Comparison of ENCODE assay signal across 9 mouse cellular contexts in the genomic region with DNA sequence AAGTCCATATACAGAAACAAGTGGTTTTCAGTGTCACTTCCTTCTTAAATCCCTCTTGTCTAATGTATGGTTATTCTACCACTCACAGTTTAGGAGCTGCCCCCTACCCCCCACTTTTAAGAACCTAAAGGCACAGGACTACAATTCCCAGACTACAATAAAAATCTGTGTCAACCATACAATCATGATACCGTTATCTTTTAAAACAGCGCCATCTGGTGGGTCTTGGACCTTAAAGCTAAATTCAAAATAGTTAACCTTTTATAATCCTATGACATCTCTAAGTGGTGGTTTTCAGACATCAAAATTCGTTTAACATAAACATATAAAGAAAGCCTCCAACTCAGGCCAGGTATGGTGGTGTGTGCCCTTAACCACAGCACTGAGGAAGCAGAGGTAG. TPM values are rescaled to one million over a fixed set of nuclear protein-coding genes. Genes with fewer than 3 reads are reported as not detected.
A peak's percentile ranks its signal among the peaks of the same experiment; 100 is the strongest.
DNase-seq lines count a peak whose midpoint lies in the region; ATAC-seq and TF ChIP-seq lines count a peak whose summit lies in the region.
"Had no signal": no experiment of that assay in that cellular context is flagged by ENCODE, and none has a peak within 500 bp of the region (broad histone marks: within the 10 kb centered on the region; RNA-seq: fewer than 3 reads in every experiment).

No protein-coding gene starts in this region.

- peak; percentile 77 for TF ChIP-seq RAD21 in MEL (IDR thresholded peaks at IDR 0.05; ENCODE audit: low read depth, low read length)

- H3K27ac ChIP-seq in kidney, adult 2 months (ENCODE audit: insufficient read depth, low read depth, low read length), result no peak overlapping the region
- H3K27ac ChIP-seq in kidney, embryonic 15.5 days, result no peak overlapping the region
- H3K27ac ChIP-seq in MEL (ENCODE audit: control insufficient read depth, low read depth, low read length), result no peak overlapping the region
- no peak overlapping the region for H3K27ac ChIP-seq in gastrocnemius, adult 2 months
- H3K27ac ChIP-seq: neural tube, embryonic 13.5 days had no signal

- no peak overlapping the region for H3K9ac ChIP-seq in kidney, embryonic 15.5 days
- H3K9ac ChIP-seq in MEL (ENCODE audit: control insufficient read depth, low read depth, low read length, poor library complexity, severe bottlenecking), result no peak overlapping the region
- H3K9ac ChIP-seq: neural tube, embryonic 13.5 days had no signal

- WGBS in kidney, adult 2 months, result 3% methylated on average over 3 of the region's 3 CpGs
- WGBS in kidney, embryonic 15.5 days, result 12% methylated on average over 3 of the region's 3 CpGs

- TF ChIP-seq EP300 in MEL (IDR thresholded peaks at IDR 0.05; ENCODE audit: low read depth in 1 of 2, low read length in 2 of 2), result no peak

- TF ChIP-seq CTCF in kidney, adult 2 months (conservative IDR thresholded peaks at IDR 0.05; ENCODE audit: insufficient read depth, insufficient read length, low read depth, low read length), result peak; percentile 23
- peak; percentile 42 to 89 (median 60); a peak in 5 of 6 replicates for TF ChIP-seq CTCF in MEL (IDR thresholded peaks at IDR 0.05 in 2 of 3, conservative IDR thresholded peaks at IDR 0.05 in 1 of 3; ENCODE audit: control insufficient read depth in 1 of 3, insufficient read depth in 1 of 3, low read depth in 2 of 3, low read length in 3 of 3, poor library complexity in 1 of 3, severe bottlenecking in 1 of 3)
- TF ChIP-seq CTCF in brain, embryonic 14.5 days (IDR thresholded peaks at IDR 0.05; ENCODE audit: borderline replicate concordance, extremely low read depth, insufficient read depth, insufficient read length), result 0 out of 2 replicates have a peak, but pooled peaks have one; percentile 21
- TF ChIP-seq CTCF in gastrocnemius, adult 2 months (IDR thresholded peaks at IDR 0.05), result peak; percentile 77

- no peak for ATAC-seq in kidney, embryonic 15.5 days (replicated peaks; ENCODE audit: low FRiP score)
- ATAC-seq in megakaryocyte, adult 5-6 weeks (ENCODE audit: poor library complexity, severe bottlenecking), result no peak

- H3K9me3 ChIP-seq in kidney, embryonic 15.5 days (replicated peaks), result no peaks in the 10 kb centered on the region
- no peaks in the 10 kb centered on the region for H3K9me3 ChIP-seq in MEL (replicated peaks; ENCODE audit: insufficient read depth, low read length)
- H3K9me3 ChIP-seq: neural tube, embryonic 13.5 days had no signal

- H3K79me2 ChIP-seq in MEL (ENCODE audit: control insufficient read depth, insufficient read depth, low read length, poor library complexity), result peaks cover 26% of the 10 kb centered on the region

- peak; percentile 79 for DNase-seq in kidney, adult 2 months
- peak; percentile 84 for DNase-seq in MEL (ENCODE audit: low read depth, low spot score)
- peak; percentile 88 for DNase-seq in brain, embryonic 14.5 days (ENCODE audit: low read depth)
- peak; percentile 63 for DNase-seq in gastrocnemius, adult 2 months
- DNase-seq in left cerebral cortex, adult 18-20 months (ENCODE audit: low spot score in 2 of 2), result peak; percentile 43 to 79
- peak; percentile 93 for DNase-seq in retina, embryonic 14.5 days (ENCODE audit: low spot score)

- no peak for TF ChIP-seq POLR2A in kidney, adult 2 months (IDR thresholded peaks at IDR 0.05; ENCODE audit: low read depth, low read length)
- TF ChIP-seq POLR2A in MEL (IDR thresholded peaks at IDR 0.05; ENCODE audit: control insufficient read depth in 1 of 2, insufficient read depth in 1 of 2, low read depth in 1 of 2, low read length in 2 of 2, poor library complexity in 1 of 2), result no peak
- TF ChIP-seq POLR2A in brain, embryonic 14.5 days (IDR thresholded peaks at IDR 0.05; ENCODE audit: borderline replicate concordance, extremely low read depth, insufficient read depth, insufficient read length, poor library complexity, severe bottlenecking), result no peak

- no peaks in the 10 kb centered on the region for H3K27me3 ChIP-seq in kidney, adult 2 months (replicated peaks; ENCODE audit: control insufficient read depth, insufficient read depth, low read length)
- no peaks in the 10 kb centered on the region for H3K27me3 ChIP-seq in kidney, embryonic 15.5 days
- H3K27me3 ChIP-seq in MEL (ENCODE audit: control insufficient read depth in 1 of 2, insufficient read depth in 2 of 2, low read length in 2 of 2), result no peaks in the 10 kb centered on the region
- H3K27me3 ChIP-seq: neural tube, embryonic 13.5 days had no signal

- intact Hi-C loops in gastrocnemius, adult 2 months (cut with DNase I), result loop anchor here (1.0 to 5.0 kb wide), 4 partner anchors 60 to 213 kb away; partner anchors contain the start of genes Drc3 and Tom1l2

- H3K36me3 ChIP-seq in kidney, adult 2 months (ENCODE audit: control insufficient read depth, insufficient read depth, low read length), result peaks cover 2% of the 10 kb centered on the region
- peaks cover 25% of the 10 kb centered on the region for H3K36me3 ChIP-seq in kidney, embryonic 15.5 days
- H3K36me3 ChIP-seq in MEL (ENCODE audit: control insufficient read depth in 1 of 2, insufficient read depth in 2 of 2, low read length in 2 of 2), result peaks cover 1 to 12% of the 10 kb centered on the region in 2 experiments; a peak in 3 of 4 replicates

- no peak overlapping the region for H3K4me3 ChIP-seq in kidney, adult 2 months (ENCODE audit: insufficient read depth, low read depth, low read length)
- H3K4me3 ChIP-seq in kidney, embryonic 15.5 days (replicated peaks), result no peak overlapping the region
- H3K4me3 ChIP-seq in MEL (ENCODE audit: control insufficient read depth in 1 of 2, insufficient read depth in 1 of 2, low read depth in 2 of 2, low read length in 2 of 2), result no peak overlapping the region
- H3K4me3 ChIP-seq in gastrocnemius, adult 2 months, result no peak overlapping the region
- H3K4me3 ChIP-seq: neural tube, embryonic 13.5 days had no signal

- 0 out of 2 replicates have a peak, but pooled peaks cover 4% of the 10 kb centered on the region for H3K4me1 ChIP-seq in kidney, adult 2 months (ENCODE audit: control insufficient read depth, insufficient read depth, low read length)
- peaks cover 13% of the 10 kb centered on the region for H3K4me1 ChIP-seq in kidney, embryonic 15.5 days
- peaks cover 3 to 14% of the 10 kb centered on the region in 2 experiments; a peak in 3 of 4 replicates for H3K4me1 ChIP-seq in MEL (ENCODE audit: control insufficient read depth in 1 of 2, insufficient read depth in 2 of 2, low read length in 2 of 2)

- H3K4me2 ChIP-seq in kidney, embryonic 15.5 days, result no peak overlapping the region
- H3K4me2 ChIP-seq: neural tube, embryonic 13.5 days had no signal

RNA-seq across cellular contexts. Expression of gene Gid4, which starts 4.8 kb away (rescaled TPM):
- polyA plus RNA-seq in kidney, adult 2 months (2012; rRNA removed), result 24.3 and 25.5 TPM in 2 replicates
- 25.0 and 27.1 TPM in 2 replicates for polyA plus RNA-seq in kidney, embryonic 15.5 days (2015; fragmentation: Nextera tagmentation; extraction: Ambion mirVana)
- total RNA-seq in MEL (2012; rRNA removed), result 25.2 and 28.6 TPM in 2 replicates
- polyA plus RNA-seq in MEL (2012; ENCODE audit: insufficient read depth in 1 of 2, insufficient read length in 2 of 2, low read depth in 1 of 2, low replicate concordance in 2 of 2, missing spikeins in 1 of 2), result 100 to 1,000 TPM in 1 of 2 experiments, 10 to 100 TPM in 1; 25.3 to 114 TPM
- 17.6 and 20.0 TPM in 2 replicates for polyA plus RNA-seq in brain, embryonic 14.5 days (2012; rRNA removed)
- 10 to 100 TPM; 64.5 to 66.7 TPM for total RNA-seq in gastrocnemius, adult 2 months (2021)
- total RNA-seq in left cerebral cortex, adult 18-20 months (2021), result 10 to 100 TPM; 49.4 TPM
- total RNA-seq in megakaryocyte, adult 5-6 weeks (2015), result 9.0 and 11.7 TPM in 2 replicates
- 9.9 and 12.3 TPM in 2 replicates for total RNA-seq in megakaryocyte, adult 5-6 weeks (2017)

RNA-seq across cellular contexts. Expression of gene Atpaf2, which starts 6.1 kb away (rescaled TPM):
- polyA plus RNA-seq in kidney, adult 2 months (2012; rRNA removed), result 39.6 and 40.3 TPM in 2 replicates
- 53.6 and 55.3 TPM in 2 replicates for polyA plus RNA-seq in kidney, embryonic 15.5 days (2015; fragmentation: Nextera tagmentation; extraction: Ambion mirVana)
- 82.6 and 84.7 TPM in 2 replicates for total RNA-seq in MEL (2012; rRNA removed)
- polyA plus RNA-seq in MEL (2012; ENCODE audit: insufficient read depth in 1 of 2, insufficient read length in 2 of 2, low read depth in 1 of 2, low replicate concordance in 2 of 2, missing spikeins in 1 of 2), result 100 to 1,000 TPM in 1 of 2 experiments, not detected in 1; 102 TPM
- 32.8 and 34.3 TPM in 2 replicates for polyA plus RNA-seq in brain, embryonic 14.5 days (2012; rRNA removed)
- 10 to 100 TPM; 28.9 to 31.4 TPM for total RNA-seq in gastrocnemius, adult 2 months (2021)
- total RNA-seq in left cerebral cortex, adult 18-20 months (2021), result 10 to 100 TPM; 26.9 to 32.1 TPM
- total RNA-seq in megakaryocyte, adult 5-6 weeks (2015), result 10.1 and 15.6 TPM in 2 replicates
- total RNA-seq in megakaryocyte, adult 5-6 weeks (2017), result 38.2 and 43.3 TPM in 2 replicates

RNA-seq across cellular contexts. Expression of gene Drg2, which starts 42.2 kb away (rescaled TPM):
- 64.8 and 66.1 TPM in 2 replicates for polyA plus RNA-seq in kidney, adult 2 months (2012; rRNA removed)
- 106 and 120 TPM in 2 replicates for polyA plus RNA-seq in kidney, embryonic 15.5 days (2015; fragmentation: Nextera tagmentation; extraction: Ambion mirVana)
- 133 and 140 TPM in 2 replicates for total RNA-seq in MEL (2012; rRNA removed)
- 100 to 1,000 TPM; 121 to 214 TPM for polyA plus RNA-seq in MEL (2012; ENCODE audit: insufficient read depth in 1 of 2, insufficient read length in 2 of 2, low read depth in 1 of 2, low replicate concordance in 2 of 2, missing spikeins in 1 of 2)
- polyA plus RNA-seq in brain, embryonic 14.5 days (2012; rRNA removed), result 80.5 and 82.6 TPM in 2 replicates
- total RNA-seq in gastrocnemius, adult 2 months (2021), result 10 to 100 TPM; 26.4 to 26.6 TPM
- total RNA-seq in left cerebral cortex, adult 18-20 months (2021), result 10 to 100 TPM; 69.8 to 70.2 TPM
- total RNA-seq in megakaryocyte, adult 5-6 weeks (2015), result 19.5 and 21.5 TPM in 2 replicates
- 35.4 and 47.0 TPM in 2 replicates for total RNA-seq in megakaryocyte, adult 5-6 weeks (2017)

RNA-seq across cellular contexts. Expression of gene Myo15, which starts 57.0 kb away (rescaled TPM):
- polyA plus RNA-seq in kidney, adult 2 months (2012; rRNA removed), result 0.14 and 0.24 TPM in 2 replicates
- 0.23 and 0.26 TPM in 2 replicates for polyA plus RNA-seq in kidney, embryonic 15.5 days (2015; fragmentation: Nextera tagmentation; extraction: Ambion mirVana)
- total RNA-seq in MEL (2012; rRNA removed), result 0.03 and 0.04 TPM in 2 replicates
- polyA plus RNA-seq in MEL (2012; ENCODE audit: insufficient read depth in 1 of 2, insufficient read length in 2 of 2, low read depth in 1 of 2, low replicate concordance in 2 of 2, missing spikeins in 1 of 2), result under 1 TPM in 1 of 2 experiments, not detected in 1; 0.07 TPM
- 0.16 and 0.19 TPM in 2 replicates for polyA plus RNA-seq in brain, embryonic 14.5 days (2012; rRNA removed)
- under 1 TPM in 1 of 2 experiments, not detected in 1; 0.06 TPM for total RNA-seq in gastrocnemius, adult 2 months (2021)
- under 1 TPM; 0.05 to 0.12 TPM for total RNA-seq in left cerebral cortex, adult 18-20 months (2021)
- total RNA-seq in megakaryocyte, adult 5-6 weeks (2015), result 0.07 TPM in 1 of 2 replicates, not detected in the other
- total RNA-seq in megakaryocyte, adult 5-6 weeks (2017), result 0.07 and 0.69 TPM in 2 replicates

RNA-seq across cellular contexts. Expression of gene Drc3, which starts 59.0 kb away (rescaled TPM):
- polyA plus RNA-seq in kidney, adult 2 months (2012; rRNA removed), result 2.6 and 2.8 TPM in 2 replicates
- polyA plus RNA-seq in kidney, embryonic 15.5 days (2015; fragmentation: Nextera tagmentation; extraction: Ambion mirVana), result 1.7 and 2.6 TPM in 2 replicates
- 0.69 and 0.75 TPM in 2 replicates for total RNA-seq in MEL (2012; rRNA removed)
- polyA plus RNA-seq in MEL (2012; ENCODE audit: insufficient read depth in 1 of 2, insufficient read length in 2 of 2, low read depth in 1 of 2, low replicate concordance in 2 of 2, missing spikeins in 1 of 2), result under 1 TPM in 1 of 2 experiments, not detected in 1; 0.91 TPM
- 6.0 and 7.1 TPM in 2 replicates for polyA plus RNA-seq in brain, embryonic 14.5 days (2012; rRNA removed)
- total RNA-seq in gastrocnemius, adult 2 months (2021), result 1 to 10 TPM in 1 of 2 experiments, under 1 TPM in 1; 0.87 to 1.0 TPM
- total RNA-seq in left cerebral cortex, adult 18-20 months (2021), result 10 to 100 TPM; 10.4 to 11.8 TPM
- 0.16 TPM in 1 of 2 replicates, not detected in the other for total RNA-seq in megakaryocyte, adult 5-6 weeks (2015)
- total RNA-seq in megakaryocyte, adult 5-6 weeks (2017), result 0.11 and 0.98 TPM in 2 replicates

Comparison
In these comparisons a context has a peak if more than half of its experiments do, and no peak if none do; other contexts are left out.
1. CTCF ChIP-seq: peak in every context shown above with its lines; median percentile 77 in gastrocnemius, adult 2 months; 60 in MEL; 23 in kidney, adult 2 months; 21 in brain, embryonic 14.5 days.